Mouse (Mus musculus) C2C12 (cell line): ENCODE results near the gene Ndufa4l2.

Experiments
- CEBPB ChIP-seq: IDR thresholded peaks from one replicate; pipeline ENCODE4 v1.6.1; 2011; ENCODE audit warnings: low read depth, mild to moderate bottlenecking, control low read depth, moderate library complexity
- CTCF ChIP-seq: IDR thresholded peaks from one replicate; pipeline ENCODE4 v1.5.1; 2011; ENCODE audit not compliant: control insufficient read depth, insufficient read depth, insufficient read length
- MAX ChIP-seq: IDR thresholded peaks from one replicate; pipeline ENCODE4 v1.6.1; 2011; ENCODE audit warnings: mild to moderate bottlenecking, control low read depth
- MYOG ChIP-seq: IDR thresholded peaks from one replicate; pipeline ENCODE4 v1.6.1; 2011; ENCODE audit not compliant: control insufficient read depth, insufficient read length; ENCODE audit errors: extremely low read depth
- USF1 ChIP-seq: IDR thresholded peaks from one replicate; pipeline ENCODE4 v1.6.1; 2011; ENCODE audit warnings: low read depth, mild to moderate bottlenecking, control low read depth, moderate library complexity

DNA sequence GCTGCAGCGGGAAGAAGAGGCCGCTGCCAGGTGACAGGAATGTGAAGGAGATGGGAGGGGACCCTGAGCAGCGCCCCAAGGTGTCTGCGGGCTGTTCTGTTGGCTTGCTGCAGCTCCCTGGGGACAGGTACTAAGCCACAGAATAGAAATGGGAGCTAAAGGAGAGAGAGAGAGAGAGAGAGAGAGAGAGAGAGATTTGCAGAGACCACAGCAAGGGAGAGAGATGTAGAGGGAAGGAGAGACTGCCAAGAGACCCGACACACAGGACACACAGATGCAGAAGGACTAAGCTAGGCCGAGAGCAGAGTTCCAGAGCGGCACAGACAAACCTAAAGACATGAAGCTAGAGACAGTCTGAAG, 2.5 kb upstream of the Ndufa4l2 start:
- TF ChIP-seq CTCF (no peak), MAX (no peak), CEBPB (no peak), USF1 (no peak), MYOG (no peak)
